Mouse (Mus musculus) liver, adult 2 months (tissue): ENCODE results near the gene Olfr1026. TPM values are rescaled to one million over a fixed set of nuclear protein-coding genes. Genes with fewer than 3 reads are reported as not detected.

ENCODE experiments used
- DNase-seq: peaks from one replicate; pipeline ENCODE4 v3.0.0-alpha.2; 2011; ENCODE audit warnings: low read depth, low spot score; ENCODE audit errors: extremely low read depth
- H3K27ac ChIP-seq: fragments of 200-500 bp; replicated peaks from 2 replicates; pipeline ENCODE4 v1.5.1; 2012; ENCODE audit warnings: low read depth, mild to moderate bottlenecking, control low read depth, inconsistent platforms, low read length; ENCODE audit not compliant: insufficient read depth
- H3K27me3 ChIP-seq: fragments of 200-500 bp; 2 replicates; pipeline ENCODE4 v1.6.1; 2012; ENCODE audit warnings: mild to moderate bottlenecking, moderate library complexity, low read length, inconsistent platforms; ENCODE audit not compliant: control insufficient read depth, insufficient read depth
- H3K36me3 ChIP-seq: fragments of 200-500 bp; 2 replicates; pipeline ENCODE4 v1.6.1; 2012; ENCODE audit warnings: low read length, inconsistent platforms; ENCODE audit not compliant: control insufficient read depth, insufficient read depth
- H3K4me1 ChIP-seq: fragments of 200-500 bp; 2 replicates; pipeline ENCODE4 v1.6.1; 2011; ENCODE audit warnings: low read length; ENCODE audit not compliant: control insufficient read depth, insufficient read depth
- H3K4me3 ChIP-seq: fragments of 200-500 bp; 2 replicates; pipeline ENCODE4 v1.5.1; 2011; ENCODE audit warnings: low read depth, mild to moderate bottlenecking, control low read depth, low read length, moderate library complexity; ENCODE audit not compliant: insufficient read depth
- H3K79me2 ChIP-seq: fragments of 200-500 bp; 2 replicates; pipeline ENCODE4 v1.6.1; 2012; ENCODE audit warnings: inconsistent platforms, mild to moderate bottlenecking, low read length, moderate library complexity; ENCODE audit not compliant: control insufficient read depth, insufficient read depth
- H3K9ac ChIP-seq: fragments of 200-500 bp; 2 replicates; pipeline ENCODE4 v1.6.1; 2012; ENCODE audit warnings: low read depth, mild to moderate bottlenecking, control low read depth, inconsistent platforms, low read length
- CTCF ChIP-seq: fragments of 200-500 bp; IDR thresholded peaks from 2 replicates; pipeline ENCODE4 v1.5.1; 2011; ENCODE audit warnings: low read depth, low read length, control low read depth
- POLR2A ChIP-seq: fragments of 200-500 bp; IDR thresholded peaks from 2 replicates; pipeline ENCODE4 v1.6.1; 2011; ENCODE audit warnings: low read length, control low read depth; ENCODE audit not compliant: insufficient read depth; ENCODE audit errors: extremely low read depth
- WGBS: fragments of 180-500 bp; shearing (Covaris S2); methylation state at CpG from one replicate; pipeline ENCODE4 v1.1.7; 2018; 5-methylcytosine and 5-hydroxymethylcytosine counted together
- polyA plus RNA-seq: library from polyadenylated mRNA; depleted of rRNA; stranded (reverse); fragments of >200 nt; gene quantifications from 2 replicates; pipeline ENCODE4 v1.2.3, GENCODE M21; 2012; rRNA removed
- total RNA-seq: library from RNA; depleted of rRNA; stranded (reverse); fragments of >200 nt; gene quantifications from 2 replicates; pipeline ENCODE4 v1.2.3, GENCODE M21; 2014; rRNA removed

Olfr1026 gene
- not detected in 2 replicates for total RNA-seq
- polyA plus RNA-seq = not detected in 2 replicates

DNA sequence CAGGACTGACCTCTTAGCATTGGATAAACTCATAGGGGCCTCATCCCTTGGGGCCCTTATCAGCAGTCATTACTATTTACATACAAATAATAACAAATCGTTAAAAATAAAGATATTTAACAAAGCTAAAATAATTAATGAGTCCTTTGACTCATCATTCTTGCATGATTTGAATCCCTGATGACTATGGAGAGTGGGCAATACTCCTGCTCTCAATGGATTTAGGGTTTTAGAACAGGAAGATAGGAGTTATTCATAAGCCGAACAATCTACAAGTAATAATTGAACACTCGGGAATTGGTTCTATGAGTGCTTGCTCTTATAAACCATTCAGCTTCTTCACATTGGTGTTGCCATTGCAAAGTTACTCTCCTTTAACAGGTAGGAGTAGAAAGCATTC lies at the start of gene Olfr1026:
Gene Olfr1026 (plus strand): TSS at position 301 of the 400 bp plus-strand sequence.
- 89% methylated on average over 3 of the region's 3 CpGs for WGBS
- TF ChIP-seq CTCF = no peak
- no peak for TF ChIP-seq POLR2A

DNA sequence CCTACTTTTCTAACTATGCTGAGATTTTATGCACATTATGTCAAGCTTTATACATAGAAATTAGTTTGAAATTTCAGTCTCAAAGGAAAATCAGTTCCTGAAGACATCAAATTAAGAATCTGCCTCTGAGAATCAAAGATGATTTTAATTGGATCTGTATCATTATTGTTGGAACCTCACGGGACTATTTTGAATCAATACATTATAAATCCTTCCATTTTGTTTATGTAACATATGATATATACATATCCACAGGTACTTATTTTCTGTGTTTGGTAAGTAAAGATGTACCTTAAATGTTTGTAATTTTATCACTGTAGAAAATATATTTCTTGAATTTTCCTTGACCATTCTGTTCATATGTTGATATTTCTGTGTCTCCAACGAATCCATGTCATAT lies 36.0 kb upstream of the Olfr1026 start, which contains the start of gene Olfr1023:
Gene Olfr1023 (plus strand): TSS at position 301 of the 400 bp plus-strand sequence.
- 57% methylated on average over 2 of the region's 2 CpGs for WGBS
- Histone ChIP-seq H3K4me3 (no peak within 1 kb of the TSS), H3K4me1 (no peaks in the 10 kb centered on the region), H3K27me3 (no peaks in the 10 kb centered on the region), H3K9ac (no peak within 1 kb of the TSS), H3K36me3 (no peaks in the 10 kb centered on the region), H3K27ac (no peak within 1 kb of the TSS), H3K79me2 (no peaks in the 10 kb centered on the region)
- no peak for DNase-seq
- TF ChIP-seq POLR2A (no peak), CTCF (no peak)

More for the DNA sequence above, at the start of gene Olfr1026:
- Histone ChIP-seq H3K9ac (no peak within 1 kb of the TSS), H3K79me2 (no peaks in the 10 kb centered on the region), H3K27me3 (no peaks in the 10 kb centered on the region), H3K4me3 (no peak within 1 kb of the TSS), H3K4me1 (no peaks in the 10 kb centered on the region), H3K36me3 (no peaks in the 10 kb centered on the region), H3K27ac (no peak within 1 kb of the TSS)
- no peak for DNase-seq

- Histone ChIP-seq H3K4me1 (no peaks in the 10 kb centered on the region), H3K27me3 (no peaks in the 10 kb centered on the region), H3K79me2 (no peaks in the 10 kb centered on the region), H3K4me3 (no peak within 1 kb of the TSS), H3K9ac (no peak within 1 kb of the TSS), H3K36me3 (no peaks in the 10 kb centered on the region), H3K27ac (no peak within 1 kb of the TSS)
- no peak for DNase-seq
- WGBS = 89% methylated on average over 3 of the region's 3 CpGs
- TF ChIP-seq CTCF = no peak
- TF ChIP-seq POLR2A = no peak
Measured at GRCm38 (mm10) chr2:85904952-85905351, 16.4 kb upstream of the Olfr1026 start, which contains the start of gene Olfr1024. Gene Olfr1024, minus strand, starts transcription at chr2:85905052.

GRCm38 (mm10) chr2:85913197-85913596 lies 8.2 kb upstream of the Olfr1026 start:
- Histone ChIP-seq H3K79me2 (no peaks in the 10 kb centered on the region), H3K9ac (no peak overlapping the region), H3K4me3 (no peak overlapping the region), H3K4me1 (no peaks in the 10 kb centered on the region), H3K27ac (no peak overlapping the region), H3K36me3 (no peaks in the 10 kb centered on the region), H3K27me3 (no peaks in the 10 kb centered on the region)
- no peak for DNase-seq
- TF ChIP-seq POLR2A (no peak), CTCF (no peak)

GRCm38 (mm10) chr2:85914893-85915292 lies 6.5 kb upstream of the Olfr1026 start, which contains the start of gene Olfr1025-ps1:
Gene Olfr1025-ps1, plus strand, starts transcription at chr2:85915193.
- Histone ChIP-seq H3K79me2 (no peaks in the 10 kb centered on the region), H3K4me3 (no peak within 1 kb of the TSS), H3K4me1 (no peaks in the 10 kb centered on the region), H3K27me3 (no peaks in the 10 kb centered on the region), H3K36me3 (no peaks in the 10 kb centered on the region), H3K27ac (no peak within 1 kb of the TSS), H3K9ac (no peak within 1 kb of the TSS)
- TF ChIP-seq CTCF (no peak), POLR2A (no peak)
- WGBS = 48% methylated on average over 1 of the region's 1 CpGs
- DNase-seq = no peak

- Histone ChIP-seq H3K4me3 (no peak within 1 kb of the TSS), H3K36me3 (no peaks in the 10 kb centered on the region), H3K4me1 (no peaks in the 10 kb centered on the region), H3K27me3 (no peaks in the 10 kb centered on the region), H3K27ac (no peak within 1 kb of the TSS), H3K79me2 (no peaks in the 10 kb centered on the region), H3K9ac (no peak within 1 kb of the TSS)
- no peak for TF ChIP-seq POLR2A
- no peak for TF ChIP-seq CTCF
- WGBS = 85% methylated on average over 1 of the region's 1 CpGs
- no peak for DNase-seq
Measured at GRCm38 (mm10) chr2:85950137-85950536, 28.8 kb downstream of the Olfr1026 start, which contains the start of gene Olfr1028. Gene Olfr1028, plus strand, starts transcription at chr2:85950437.
